ENCODE assay signal across 23 mouse cellular contexts in the genomic region with DNA sequence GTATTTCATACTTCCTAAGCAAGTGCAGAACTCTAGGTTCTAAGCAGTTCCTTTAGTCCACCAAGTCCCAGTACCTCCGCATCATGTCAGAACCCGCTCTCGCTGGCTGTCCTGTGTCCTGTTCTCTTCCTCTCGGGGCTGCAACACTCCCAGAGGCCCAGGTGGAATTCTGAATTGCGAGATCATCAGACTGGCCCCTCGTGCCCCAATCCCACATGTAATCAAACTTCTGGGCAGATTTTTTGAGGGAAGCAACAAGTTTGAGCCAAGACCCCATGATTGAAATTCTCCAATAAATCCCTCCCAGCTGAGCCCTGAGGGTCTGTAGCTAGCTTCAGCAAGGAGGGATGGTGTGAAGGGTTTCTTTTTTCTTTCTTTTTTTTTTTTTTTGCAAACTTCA.
A peak's percentile ranks its signal among the peaks of the same experiment; 100 is the strongest.
DNase-seq lines count a peak whose midpoint lies in the region; ATAC-seq and TF ChIP-seq lines count a peak whose summit lies in the region.
"Had no signal": no experiment of that assay in that cellular context is flagged by ENCODE, and none has a peak within 500 bp of the region (broad histone marks: within the 10 kb centered on the region; RNA-seq: fewer than 3 reads in every experiment).

No protein-coding gene starts in this region.

- no peak for ATAC-seq in forebrain, embryonic 12.5 days (ENCODE audit: low FRiP score)
- ATAC-seq in forebrain, embryonic 14.5 days: no peak
- no peak for ATAC-seq in midbrain, embryonic 13.5 days
- no peak for ATAC-seq in midbrain, embryonic 16.5 days
- ATAC-seq in embryonic facial prominence, embryonic 14.5 days (ENCODE audit: low read depth): no peak
- no peak for ATAC-seq in limb, embryonic 13.5 days (ENCODE audit: low FRiP score, low read depth)
- ATAC-seq: CD4-positive, CD25-positive, alpha-beta regulatory T cell, adult 4 months had no signal

- DNase-seq in forebrain, embryonic 14.5 days (ENCODE audit: low spot score): no peak
- no peak for DNase-seq in embryonic facial prominence, embryonic 14.5 days (ENCODE audit: low spot score)
- DNase-seq in thymus, adult 2 months: no peak
- no peak for DNase-seq in frontal cortex, postnatal 25 days (ENCODE audit: low spot score in 2 of 2)
- DNase-seq: adrenal gland, postnatal 36 days; cerebellum, adult 9-10 months; gastrocnemius, postnatal 36 days; heart, adult 2 months; heart, postnatal 14 days; kidney, adult 2 months; layer of hippocampus, adult 9-11 months; liver, embryonic 13.5 days; lung, adult 2 months; lung, postnatal 14 days; thymus, postnatal 36 days had no signal

- no peak overlapping the region for H3K4me3 ChIP-seq in forebrain, embryonic 12.5 days (replicated peaks)
- H3K4me3 ChIP-seq in forebrain, embryonic 14.5 days (ENCODE audit: low read depth, low read length): no peak overlapping the region
- no peak overlapping the region for H3K4me3 ChIP-seq in midbrain, embryonic 13.5 days (replicated peaks)
- H3K4me3 ChIP-seq in midbrain, embryonic 16.5 days (ENCODE audit: low read depth, low read length): no peak overlapping the region
- no peak overlapping the region for H3K4me3 ChIP-seq in embryonic facial prominence, embryonic 14.5 days (ENCODE audit: low read depth, low read length)
- peak overlapping the region; percentile 43 for H3K4me3 ChIP-seq in limb, embryonic 13.5 days
- H3K4me3 ChIP-seq in thymus, adult 2 months (ENCODE audit: control insufficient read depth, insufficient read depth, low read length): no peak overlapping the region
- H3K4me3 ChIP-seq: heart, adult 2 months; heart, embryonic 13.5 days; hindbrain, embryonic 15.5 days; liver, embryonic 13.5 days had no signal

- 61% methylated on average over 6 of the region's 6 CpGs for WGBS in forebrain, embryonic 12.5 days
- 52% methylated on average over 6 of the region's 6 CpGs for WGBS in forebrain, embryonic 14.5 days
- WGBS in midbrain, embryonic 13.5 days: 61% methylated on average over 6 of the region's 6 CpGs
- WGBS in midbrain, embryonic 16.5 days: 74% methylated on average over 6 of the region's 6 CpGs
- 38% methylated on average over 6 of the region's 6 CpGs for WGBS in embryonic facial prominence, embryonic 14.5 days
- 21% methylated on average over 6 of the region's 6 CpGs for WGBS in limb, embryonic 13.5 days
- 88% methylated on average over 6 of the region's 6 CpGs for WGBS in thymus, adult 2 months

- H3K4me1 ChIP-seq in forebrain, embryonic 12.5 days: peaks cover 67% of the 10 kb centered on the region
- peaks cover 31% of the 10 kb centered on the region for H3K4me1 ChIP-seq in forebrain, embryonic 14.5 days (ENCODE audit: control insufficient read depth, insufficient read depth, low read length)
- H3K4me1 ChIP-seq in midbrain, embryonic 13.5 days (replicated peaks): peaks cover 67% of the 10 kb centered on the region
- peaks cover 22% of the 10 kb centered on the region for H3K4me1 ChIP-seq in midbrain, embryonic 16.5 days (ENCODE audit: control insufficient read depth, insufficient read depth, low read length)
- H3K4me1 ChIP-seq in embryonic facial prominence, embryonic 14.5 days (ENCODE audit: control insufficient read depth, insufficient read depth, low read length): peaks cover 54% of the 10 kb centered on the region
- peaks cover 69% of the 10 kb centered on the region for H3K4me1 ChIP-seq in limb, embryonic 13.5 days
- H3K4me1 ChIP-seq in thymus, adult 2 months (replicated peaks; ENCODE audit: control insufficient read depth, insufficient read depth, low read length): no peaks in the 10 kb centered on the region
- H3K4me1 ChIP-seq: liver, embryonic 13.5 days had no signal

- TF ChIP-seq POLR2A in thymus, adult 2 months (IDR thresholded peaks at IDR 0.05; ENCODE audit: control insufficient read depth, extremely low read depth, insufficient read depth, low read length, poor library complexity): no peak

- no peak for TF ChIP-seq CTCF in thymus, adult 2 months (IDR thresholded peaks at IDR 0.05; ENCODE audit: borderline replicate concordance, control insufficient read depth, extremely low read depth, insufficient read depth, low read length, poor library complexity)

- H3K9ac ChIP-seq in forebrain, embryonic 12.5 days: no peak overlapping the region
- no peak overlapping the region for H3K9ac ChIP-seq in forebrain, embryonic 14.5 days (ENCODE audit: low read length)
- H3K9ac ChIP-seq in midbrain, embryonic 13.5 days (replicated peaks): no peak overlapping the region
- H3K9ac ChIP-seq in midbrain, embryonic 16.5 days (ENCODE audit: low read depth, low read length): no peak overlapping the region
- 0 out of 2 replicates have a peak overlapping the region, but pooled peaks have one; percentile 16 for H3K9ac ChIP-seq in embryonic facial prominence, embryonic 14.5 days (ENCODE audit: low read depth, low read length)
- peak overlapping the region; percentile 76 for H3K9ac ChIP-seq in limb, embryonic 13.5 days
- H3K9ac ChIP-seq: heart, embryonic 13.5 days; hindbrain, embryonic 15.5 days; liver, embryonic 13.5 days had no signal

- H3K36me3 ChIP-seq in forebrain, embryonic 12.5 days (replicated peaks): no peaks in the 10 kb centered on the region
- no peaks in the 10 kb centered on the region for H3K36me3 ChIP-seq in forebrain, embryonic 14.5 days (ENCODE audit: control insufficient read depth, insufficient read depth, low read length)
- H3K36me3 ChIP-seq in midbrain, embryonic 13.5 days: no peaks in the 10 kb centered on the region
- no peaks in the 10 kb centered on the region for H3K36me3 ChIP-seq in midbrain, embryonic 16.5 days (ENCODE audit: control insufficient read depth, insufficient read depth, low read length)
- no peaks in the 10 kb centered on the region for H3K36me3 ChIP-seq in embryonic facial prominence, embryonic 14.5 days (ENCODE audit: control insufficient read depth, insufficient read depth, low read length)
- H3K36me3 ChIP-seq in limb, embryonic 13.5 days: no peaks in the 10 kb centered on the region
- H3K36me3 ChIP-seq in thymus, adult 2 months (ENCODE audit: control insufficient read depth, insufficient read depth, low read length): no peaks in the 10 kb centered on the region
- H3K36me3 ChIP-seq: heart, embryonic 13.5 days; hindbrain, embryonic 15.5 days; liver, embryonic 13.5 days had no signal

- H3K4me2 ChIP-seq in forebrain, embryonic 12.5 days: 0 out of 2 replicates have a peak overlapping the region, but pooled peaks have one; percentile 34
- no peak overlapping the region for H3K4me2 ChIP-seq in forebrain, embryonic 14.5 days (ENCODE audit: low read length)
- H3K4me2 ChIP-seq in midbrain, embryonic 13.5 days (replicated peaks): 0 out of 2 replicates have a peak overlapping the region, but pooled peaks have one; percentile 40
- no peak overlapping the region for H3K4me2 ChIP-seq in midbrain, embryonic 16.5 days (ENCODE audit: low read length)
- H3K4me2 ChIP-seq in embryonic facial prominence, embryonic 14.5 days (ENCODE audit: low read depth, low read length): peak overlapping the region; percentile 56
- H3K4me2 ChIP-seq in limb, embryonic 13.5 days (replicated peaks): peak overlapping the region; percentile 67
- H3K4me2 ChIP-seq: liver, embryonic 13.5 days had no signal

- H3K27me3 ChIP-seq in forebrain, embryonic 12.5 days: peaks cover 56% of the 10 kb centered on the region
- peaks cover 8% of the 10 kb centered on the region; the same call in 1 of the 2 replicates for H3K27me3 ChIP-seq in forebrain, embryonic 14.5 days (replicated peaks; ENCODE audit: control insufficient read depth, insufficient read depth, low read length)
- H3K27me3 ChIP-seq in midbrain, embryonic 13.5 days: peaks cover 25% of the 10 kb centered on the region
- H3K27me3 ChIP-seq in midbrain, embryonic 16.5 days (ENCODE audit: control insufficient read depth, insufficient read depth, low read depth, low read length): peaks cover 6% of the 10 kb centered on the region; the same call in 1 of the 2 replicates
- peaks cover 26% of the 10 kb centered on the region for H3K27me3 ChIP-seq in embryonic facial prominence, embryonic 14.5 days (replicated peaks; ENCODE audit: control insufficient read depth, insufficient read depth, low read length)
- peaks cover 14% of the 10 kb centered on the region; the same call in 1 of the 2 replicates for H3K27me3 ChIP-seq in limb, embryonic 13.5 days
- no peaks in the 10 kb centered on the region; the same call in 1 of the 2 replicates for H3K27me3 ChIP-seq in thymus, adult 2 months (ENCODE audit: control insufficient read depth, insufficient read depth, low read length)

- peak overlapping the region; percentile 50; the same call in 1 of the 2 replicates for H3K27ac ChIP-seq in forebrain, embryonic 12.5 days
- no peak overlapping the region for H3K27ac ChIP-seq in forebrain, embryonic 14.5 days (ENCODE audit: low read depth, low read length)
- H3K27ac ChIP-seq in midbrain, embryonic 13.5 days: no peak overlapping the region
- no peak overlapping the region for H3K27ac ChIP-seq in midbrain, embryonic 16.5 days (ENCODE audit: low read length)
- H3K27ac ChIP-seq in embryonic facial prominence, embryonic 14.5 days (replicated peaks; ENCODE audit: low read depth, low read length): peak overlapping the region; percentile 77
- H3K27ac ChIP-seq in limb, embryonic 13.5 days: peak overlapping the region; percentile 98
- H3K27ac ChIP-seq in thymus, adult 2 months (ENCODE audit: control insufficient read depth, insufficient read depth, low read length): no peak overlapping the region
- H3K27ac ChIP-seq: heart, adult 2 months; heart, embryonic 13.5 days; hindbrain, embryonic 15.5 days; kidney, postnatal 0 days; liver, embryonic 13.5 days had no signal

- no peaks in the 10 kb centered on the region for H3K9me3 ChIP-seq in forebrain, embryonic 12.5 days
- H3K9me3 ChIP-seq in forebrain, embryonic 14.5 days (replicated peaks; ENCODE audit: control insufficient read depth, low read length): no peaks in the 10 kb centered on the region
- H3K9me3 ChIP-seq in midbrain, embryonic 13.5 days: no peaks in the 10 kb centered on the region
- H3K9me3 ChIP-seq in midbrain, embryonic 16.5 days (replicated peaks; ENCODE audit: control insufficient read depth, low read length, poor library complexity, severe bottlenecking): no peaks in the 10 kb centered on the region
- no peaks in the 10 kb centered on the region for H3K9me3 ChIP-seq in embryonic facial prominence, embryonic 14.5 days (ENCODE audit: control insufficient read depth, low read length)
- no peaks in the 10 kb centered on the region for H3K9me3 ChIP-seq in limb, embryonic 13.5 days
- H3K9me3 ChIP-seq: heart, embryonic 13.5 days; hindbrain, embryonic 15.5 days; liver, embryonic 13.5 days had no signal

Comparison
In these comparisons a context has a peak if more than half of its experiments do, and no peak if none do; other contexts are left out.
1. H3K27ac ChIP-seq: peak in forebrain, embryonic 12.5 days (single experiment), embryonic facial prominence, embryonic 14.5 days (single experiment) and limb, embryonic 13.5 days (single experiment); none in forebrain, embryonic 14.5 days (single experiment), midbrain, embryonic 13.5 days (single experiment), midbrain, embryonic 16.5 days (single experiment) and thymus, adult 2 months (single experiment).
2. H3K4me2 ChIP-seq: peak in forebrain, embryonic 12.5 days (single experiment), midbrain, embryonic 13.5 days (single experiment), embryonic facial prominence, embryonic 14.5 days (single experiment) and limb, embryonic 13.5 days (single experiment); none in forebrain, embryonic 14.5 days (single experiment) and midbrain, embryonic 16.5 days (single experiment).
3. H3K9ac ChIP-seq: peak in embryonic facial prominence, embryonic 14.5 days (single experiment) and limb, embryonic 13.5 days (single experiment); none in forebrain, embryonic 12.5 days (single experiment), forebrain, embryonic 14.5 days (single experiment), midbrain, embryonic 13.5 days (single experiment) and midbrain, embryonic 16.5 days (single experiment).